Mouse (Mus musculus) intestine, embryonic 16.5 days (tissue): ENCODE results near the gene Sim2. TPM values are rescaled to one million over a fixed set of nuclear protein-coding genes. Genes with fewer than 3 reads are reported as not detected.

ENCODE experiments used
- ATAC-seq: fragments of 200-750 bp; cut with Nextera tagmentation; 2 replicates; pipeline ENCODE4 v1.8.0; 2017; ENCODE audit warnings: moderate TSS enrichment, moderate library complexity
- H3K27ac ChIP-seq: fragments of 300-500 bp; sonication (generic); 2 replicates; pipeline ENCODE4 v1.5.1; 2014; ENCODE audit warnings: mild to moderate bottlenecking, low read length
- H3K27me3 ChIP-seq: fragments of 300-500 bp; sonication (generic); replicated peaks from 2 replicates; pipeline ENCODE4 v1.6.1; 2014; ENCODE audit warnings: low read length, control low read depth, mixed read lengths; ENCODE audit not compliant: control insufficient read depth, insufficient read depth
- H3K36me3 ChIP-seq: fragments of 300-500 bp; sonication (generic); 2 replicates; pipeline ENCODE4 v1.6.1; 2014; ENCODE audit warnings: low read length, control low read depth; ENCODE audit not compliant: control insufficient read depth, insufficient read depth
- H3K4me1 ChIP-seq: fragments of 300-500 bp; sonication (generic); 2 replicates; pipeline ENCODE4 v1.6.1; 2014; ENCODE audit warnings: low read length, control low read depth, mixed read lengths; ENCODE audit not compliant: control insufficient read depth, insufficient read depth
- H3K4me2 ChIP-seq: fragments of 300-500 bp; sonication (generic); 2 replicates; pipeline ENCODE4 v1.6.1; 2014; ENCODE audit warnings: low read depth, low read length, control low read depth
- H3K4me3 ChIP-seq: fragments of 300-500 bp; sonication (generic); 2 replicates; pipeline ENCODE4 v1.5.1; 2014; ENCODE audit warnings: mild to moderate bottlenecking, low read length
- H3K9ac ChIP-seq: fragments of 300-500 bp; sonication (generic); 2 replicates; pipeline ENCODE4 v1.6.1; 2014; ENCODE audit warnings: low read depth, low read length
- H3K9me3 ChIP-seq: fragments of 300-500 bp; sonication (generic); 2 replicates; pipeline ENCODE4 v1.6.1; 2016; ENCODE audit warnings: low read length, control low read depth; ENCODE audit not compliant: control insufficient read depth
- WGBS: fragments of 180-500 bp; shearing (Covaris S2); extraction: QIAGEN DNeasy Blood & Tissue Kit; methylation state at CpG from one replicate; pipeline ENCODE4 v1.1.7; 2014; 5-methylcytosine and 5-hydroxymethylcytosine counted together
- polyA plus RNA-seq: library from polyadenylated mRNA; unstranded; fragments of >200 nt; fragmentation: Nextera tagmentation; extraction: Ambion mirVana; gene quantifications from 2 replicates; pipeline ENCODE4 v1.2.1, GENCODE M21; 2015

Sim2 gene
- polyA plus RNA-seq, 1 experiment from 2014 or later: not detected

DNA sequence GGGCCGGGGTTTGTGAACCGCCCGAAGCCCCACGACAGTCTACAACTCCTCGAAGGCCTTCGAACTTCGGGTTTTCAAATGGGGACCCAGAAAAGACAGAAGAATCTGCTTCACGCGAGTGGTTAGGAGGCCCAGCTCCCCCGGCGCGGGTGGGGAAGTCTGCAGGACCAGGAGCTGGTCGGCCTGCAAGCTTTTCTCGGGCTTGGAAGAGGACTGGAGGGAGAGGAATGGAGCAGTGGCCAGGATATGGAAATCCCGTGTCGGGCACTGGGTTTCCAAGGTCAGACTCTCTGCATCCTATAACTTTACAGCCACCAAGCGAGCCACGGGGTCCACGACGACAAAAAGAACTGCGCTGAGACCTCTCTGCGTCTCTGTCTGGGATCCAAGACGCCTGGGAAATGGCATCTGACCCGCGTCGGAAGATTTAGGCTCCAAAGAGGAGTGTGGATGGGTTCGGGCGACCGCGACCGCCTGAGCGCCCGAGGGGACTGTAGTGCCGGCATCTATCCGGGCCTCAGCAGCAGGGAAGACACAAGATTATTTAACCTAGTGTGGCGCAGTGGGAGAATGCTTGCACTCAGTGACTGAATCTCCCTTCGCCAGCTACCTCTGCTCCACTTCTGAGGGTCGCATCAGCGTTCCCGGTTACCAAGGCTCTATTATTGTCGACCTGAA is 744 bp upstream of the Sim2 start:
- no peak overlapping the region for H3K9ac ChIP-seq
- H3K4me1 ChIP-seq: peaks cover 11% of the 10 kb centered on the region
- no peak overlapping the region for H3K4me3 ChIP-seq
- H3K4me2 ChIP-seq: no peak overlapping the region
- no peaks in the 10 kb centered on the region for H3K36me3 ChIP-seq
- no peak for ATAC-seq
- peaks cover 91% of the 10 kb centered on the region for H3K27me3 ChIP-seq
- WGBS: 2% methylated on average over 41 of the region's 41 CpGs
- no peak overlapping the region for H3K27ac ChIP-seq
- H3K9me3 ChIP-seq: no peaks in the 10 kb centered on the region

DNA sequence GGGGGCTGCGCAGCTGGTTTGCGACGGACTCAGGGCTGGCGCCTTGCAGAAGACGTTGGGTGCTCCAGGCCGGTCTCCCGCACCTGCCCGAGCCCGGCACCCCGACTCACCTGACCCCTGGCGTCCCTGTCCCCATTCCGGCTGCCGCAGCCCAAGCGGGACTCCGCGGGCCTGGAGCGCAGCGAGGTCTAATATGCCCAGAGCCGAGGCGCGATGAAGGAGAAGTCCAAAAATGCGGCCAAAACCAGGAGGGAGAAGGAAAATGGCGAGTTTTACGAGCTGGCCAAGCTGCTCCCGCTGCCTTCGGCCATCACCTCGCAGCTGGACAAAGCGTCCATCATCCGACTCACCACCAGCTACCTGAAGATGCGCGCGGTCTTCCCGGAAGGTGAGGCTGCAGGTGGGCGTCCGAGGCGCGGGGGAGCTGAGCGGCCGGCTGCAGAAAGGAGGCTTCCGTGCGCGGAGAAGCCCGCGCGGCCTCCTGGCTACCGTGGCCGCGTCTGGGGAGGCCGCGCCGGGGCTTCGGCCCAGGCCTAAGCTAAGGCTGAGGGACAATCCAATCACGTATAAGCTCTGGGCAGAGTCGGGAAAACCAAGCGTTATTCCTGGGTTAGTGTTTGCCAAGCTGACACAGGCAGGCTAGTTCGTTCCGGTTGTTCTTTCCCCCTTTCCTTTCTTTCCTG is 1.0 kb downstream of the Sim2 start:
- Histone ChIP-seq H3K36me3 (no peaks in the 10 kb centered on the region), H3K4me2 (peak overlapping the region; percentile 65), H3K27ac (no peak overlapping the region), H3K4me1 (peaks cover 11% of the 10 kb centered on the region), H3K9me3 (no peaks in the 10 kb centered on the region), H3K27me3 (peaks cover 91% of the 10 kb centered on the region), H3K9ac (no peak overlapping the region), H3K4me3 (peak overlapping the region; percentile 42)
- peak; percentile 9; the same call in 1 of the 2 replicates for ATAC-seq
- 1% methylated on average over 57 of the region's 57 CpGs for WGBS

DNA sequence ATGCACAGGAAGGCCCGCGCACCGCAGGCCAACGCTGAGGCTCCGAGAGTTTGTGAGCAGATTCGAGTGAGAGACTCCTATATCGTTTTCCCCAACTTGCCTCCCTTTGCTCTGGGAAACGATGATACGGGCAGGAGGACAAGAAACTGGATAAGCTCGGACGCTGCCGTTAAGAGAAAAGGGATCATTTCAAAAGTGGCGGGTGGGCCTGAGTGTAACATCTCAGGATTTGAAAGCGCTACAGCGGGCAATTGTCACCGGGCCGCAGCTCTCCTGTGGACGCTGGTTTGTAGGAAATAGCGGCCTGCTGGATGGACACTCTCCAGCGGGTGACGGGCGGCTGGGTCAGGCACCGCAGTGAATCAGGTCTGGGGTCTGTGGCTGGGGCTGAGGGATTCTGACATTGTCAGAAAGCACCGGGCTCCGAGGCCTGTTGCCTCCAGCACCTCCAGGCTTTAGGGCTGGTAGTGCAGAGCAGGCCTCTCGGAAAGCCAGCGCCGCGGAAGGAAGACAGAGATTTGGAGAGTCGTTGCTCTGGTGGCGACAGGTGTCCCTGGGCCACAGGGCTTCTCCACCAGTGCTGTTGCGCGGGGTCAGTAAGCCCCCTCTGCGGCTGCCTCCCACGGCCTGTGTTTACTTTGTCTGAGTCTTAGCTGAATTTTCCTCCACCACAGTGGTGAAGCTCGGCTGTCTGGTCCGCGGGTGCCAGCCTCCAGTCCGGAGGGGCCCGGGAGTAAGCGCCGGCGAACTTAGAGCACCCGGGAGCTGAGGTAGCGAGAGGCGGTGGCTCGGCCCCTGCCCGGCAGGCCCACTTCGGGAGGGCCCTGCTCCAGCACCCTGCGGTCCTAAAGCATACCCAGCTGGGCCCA is 2.2 kb downstream of the Sim2 start:
- Histone ChIP-seq H3K4me2 (no peak overlapping the region), H3K4me1 (peaks cover 11% of the 10 kb centered on the region), H3K27ac (no peak overlapping the region), H3K27me3 (peaks cover 90% of the 10 kb centered on the region), H3K9ac (no peak overlapping the region), H3K36me3 (no peaks in the 10 kb centered on the region), H3K4me3 (no peak overlapping the region), H3K9me3 (no peaks in the 10 kb centered on the region)
- no peak for ATAC-seq
- WGBS: 2% methylated on average over 50 of the region's 50 CpGs

DNA sequence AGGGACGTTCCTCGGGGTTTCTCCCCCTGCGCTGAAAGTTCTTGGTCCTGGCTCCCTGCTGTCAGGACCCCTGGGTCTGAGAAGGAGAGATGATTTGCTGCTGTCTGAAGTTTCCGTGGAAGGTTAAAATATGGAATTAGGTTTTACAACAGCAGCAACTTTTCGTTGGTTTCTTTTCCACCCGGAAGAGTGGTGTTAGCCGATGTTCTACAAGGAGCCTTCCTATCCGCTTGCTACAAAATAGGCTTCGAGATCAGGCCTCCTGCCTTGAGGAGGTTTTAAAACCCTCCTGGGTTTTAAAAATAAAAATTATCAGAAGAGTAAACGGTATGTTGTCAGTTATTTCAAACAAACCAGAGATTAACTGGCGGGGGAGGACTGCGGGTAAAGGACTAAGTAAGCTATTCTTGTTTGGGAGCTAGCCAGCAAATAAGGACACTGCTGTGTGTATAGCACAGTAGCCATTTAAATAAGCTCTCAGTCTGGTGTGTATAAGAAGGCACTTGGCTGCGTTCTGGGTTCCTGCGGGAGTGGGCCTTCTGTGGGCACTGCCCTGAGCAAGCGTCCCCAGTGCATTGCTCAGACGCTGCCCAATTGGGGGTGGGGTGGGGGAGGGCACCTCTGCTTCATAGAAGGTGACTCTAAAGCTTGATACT is 3.0 kb downstream of the Sim2 start:
- ATAC-seq: no peak
- peaks cover 91% of the 10 kb centered on the region for H3K27me3 ChIP-seq
- WGBS: 5% methylated on average over 16 of the region's 16 CpGs
- no peak overlapping the region for H3K4me2 ChIP-seq
- no peak overlapping the region for H3K27ac ChIP-seq
- H3K4me1 ChIP-seq: peaks cover 11% of the 10 kb centered on the region
- no peak overlapping the region for H3K9ac ChIP-seq
- no peaks in the 10 kb centered on the region for H3K36me3 ChIP-seq
- H3K4me3 ChIP-seq: no peak overlapping the region
- no peaks in the 10 kb centered on the region for H3K9me3 ChIP-seq

DNA sequence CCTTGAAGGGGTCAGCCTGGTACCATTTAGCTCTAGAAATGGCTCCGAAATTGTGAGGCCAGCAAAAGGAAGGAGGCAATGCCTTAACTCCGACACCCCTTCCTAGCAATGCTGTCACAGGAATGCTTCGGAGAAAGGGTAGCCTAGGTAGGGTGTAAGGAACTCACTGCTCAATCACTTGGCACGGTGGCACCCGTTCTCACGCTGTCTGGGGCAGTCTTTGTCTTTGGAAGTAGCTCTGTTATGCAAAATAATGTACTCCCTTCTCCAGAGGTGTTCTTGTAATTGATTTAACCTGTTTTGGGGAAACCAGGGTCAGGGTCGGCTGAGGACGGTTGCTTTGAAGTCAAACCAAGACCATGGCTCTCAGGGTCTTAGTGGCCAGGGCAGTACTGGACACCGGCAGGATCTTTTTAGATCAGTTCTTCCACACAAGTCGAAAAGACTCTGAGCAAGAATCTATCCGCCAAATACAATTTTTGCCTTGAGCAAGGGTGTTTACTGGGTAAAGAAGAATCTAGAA is 3.6 kb downstream of the Sim2 start:
- ATAC-seq: no peak
- WGBS: 2% methylated on average over 11 of the region's 11 CpGs
- no peak overlapping the region for H3K4me2 ChIP-seq
- no peaks in the 10 kb centered on the region for H3K9me3 ChIP-seq
- H3K27me3 ChIP-seq: peaks cover 94% of the 10 kb centered on the region
- no peaks in the 10 kb centered on the region for H3K36me3 ChIP-seq
- H3K27ac ChIP-seq: no peak overlapping the region
- H3K9ac ChIP-seq: no peak overlapping the region
- peaks cover 11% of the 10 kb centered on the region for H3K4me1 ChIP-seq
- no peak overlapping the region for H3K4me3 ChIP-seq

DNA sequence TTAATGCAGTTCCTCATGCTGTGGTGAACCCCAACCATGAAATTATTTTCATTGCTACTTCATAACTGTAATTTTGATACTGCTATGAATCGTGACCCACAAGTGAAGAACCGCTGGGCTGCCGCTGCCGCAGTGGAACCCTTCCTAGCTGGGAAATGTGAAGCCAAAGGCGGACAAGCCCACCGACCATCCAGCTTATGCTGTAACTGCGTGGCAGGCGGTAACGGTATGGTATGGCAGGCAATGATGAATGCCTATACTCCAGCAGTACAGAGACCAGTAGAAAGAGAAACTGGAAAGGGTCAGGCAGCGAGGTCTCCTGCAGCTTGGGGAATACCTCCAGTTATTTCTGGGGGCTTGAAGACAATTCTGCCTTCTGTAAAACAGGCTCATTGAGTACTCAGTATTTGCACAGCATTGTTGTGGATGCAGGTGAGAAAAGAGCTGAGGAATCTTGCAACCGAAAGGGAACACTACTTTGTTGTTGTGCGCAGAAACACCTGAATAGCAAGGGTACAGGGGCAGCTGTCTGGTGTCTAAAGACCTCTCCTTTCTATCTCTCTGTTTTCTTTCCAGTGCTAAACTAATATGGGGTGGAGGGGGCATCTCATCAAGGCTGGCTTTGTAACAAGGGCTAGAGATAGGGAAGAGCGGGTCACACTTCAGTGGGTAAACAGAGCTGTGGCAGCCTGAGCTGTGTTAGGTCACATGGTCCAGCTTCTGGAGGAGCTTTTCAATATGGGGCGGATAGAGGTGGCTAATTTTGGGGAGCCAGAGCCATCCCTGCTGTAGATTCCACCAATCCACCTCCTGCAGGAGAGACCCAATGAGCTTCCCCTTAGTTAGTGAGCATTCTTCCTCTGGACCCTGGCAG is 4.3 kb downstream of the Sim2 start:
- WGBS: 6% methylated on average over 14 of the region's 14 CpGs
- ATAC-seq: no peak
- Histone ChIP-seq H3K36me3 (no peaks in the 10 kb centered on the region), H3K9me3 (no peaks in the 10 kb centered on the region), H3K9ac (no peak overlapping the region), H3K4me2 (no peak overlapping the region), H3K27me3 (peaks cover 94% of the 10 kb centered on the region), H3K4me3 (no peak overlapping the region), H3K27ac (no peak overlapping the region), H3K4me1 (peaks cover 11% of the 10 kb centered on the region)

DNA sequence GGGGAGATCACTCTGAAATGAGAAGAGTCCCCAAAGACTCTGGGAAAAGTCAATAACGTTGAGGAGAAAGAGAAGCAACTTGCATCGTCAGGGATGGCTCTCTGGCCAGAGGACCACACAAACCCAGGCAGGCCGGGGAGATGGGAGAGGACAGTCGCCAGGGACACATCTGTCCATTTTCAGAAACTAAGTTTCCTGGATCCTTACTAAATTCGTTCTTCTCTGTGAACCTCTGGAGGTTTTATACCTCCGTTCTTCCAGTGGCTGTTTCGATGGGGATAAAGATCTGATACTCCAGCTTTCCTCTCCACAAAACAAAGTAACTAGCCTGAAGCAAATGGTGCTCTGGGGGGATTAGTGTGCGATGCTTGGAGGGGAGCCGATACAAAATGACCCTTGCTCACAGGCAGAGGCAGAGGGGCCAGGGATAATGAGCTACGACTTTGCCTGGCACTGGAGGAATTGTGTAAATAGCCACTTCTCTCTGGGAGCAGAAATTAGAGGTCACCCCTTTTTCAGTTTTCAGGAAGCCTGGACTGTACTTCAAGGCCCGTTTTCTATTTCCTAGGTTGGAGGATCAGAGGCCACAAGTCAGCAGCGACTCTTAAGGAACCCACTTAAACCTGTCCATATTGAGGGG is 7.9 kb downstream of the Sim2 start:
- Histone ChIP-seq H3K4me1 (no peaks in the 10 kb centered on the region), H3K27me3 (peaks cover 86% of the 10 kb centered on the region), H3K4me2 (no peak overlapping the region), H3K27ac (no peak overlapping the region), H3K4me3 (no peak overlapping the region), H3K9ac (no peak overlapping the region), H3K9me3 (no peaks in the 10 kb centered on the region), H3K36me3 (no peaks in the 10 kb centered on the region)
- 3% methylated on average over 12 of the region's 12 CpGs for WGBS
- ATAC-seq: no peak

DNA sequence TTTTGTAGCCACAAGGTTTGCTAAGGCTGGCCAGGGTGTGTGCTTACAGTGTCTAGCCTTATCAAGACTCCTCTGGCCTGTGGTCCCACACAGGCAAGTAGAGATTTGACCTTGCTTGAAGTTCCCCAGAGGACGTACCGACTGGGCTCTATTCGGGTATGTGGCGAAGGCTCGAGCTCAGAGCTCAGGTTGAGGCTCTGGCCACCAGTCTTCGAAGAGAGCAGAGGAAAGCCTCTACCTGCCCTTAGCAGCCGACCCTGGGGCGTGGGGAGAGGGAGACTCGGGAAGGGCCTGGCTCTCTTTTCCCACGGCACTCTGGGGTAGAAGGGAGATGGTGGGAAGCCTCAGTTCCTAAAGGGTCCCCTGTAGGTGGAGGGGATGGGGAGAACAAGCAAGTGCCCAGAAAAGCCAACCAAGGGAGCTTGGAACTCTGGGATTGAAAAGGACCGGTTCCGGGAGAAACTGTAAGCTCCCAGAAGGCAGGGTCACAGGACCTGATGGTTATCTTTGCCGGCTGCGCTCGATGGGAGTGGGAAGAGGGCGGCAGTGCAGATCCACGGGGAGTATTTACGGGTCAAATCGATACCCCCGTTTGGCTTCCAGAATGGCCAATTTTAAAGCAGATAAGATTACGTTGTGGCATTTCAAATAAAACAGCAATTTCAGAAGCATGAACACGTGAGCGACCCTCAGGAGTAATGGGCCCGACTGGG is 8.6 kb downstream of the Sim2 start:
- no peaks in the 10 kb centered on the region for H3K9me3 ChIP-seq
- H3K27ac ChIP-seq: no peak overlapping the region
- H3K4me2 ChIP-seq: no peak overlapping the region
- ATAC-seq: no peak
- no peaks in the 10 kb centered on the region for H3K4me1 ChIP-seq
- H3K36me3 ChIP-seq: no peaks in the 10 kb centered on the region
- H3K4me3 ChIP-seq: no peak overlapping the region
- peaks cover 86% of the 10 kb centered on the region for H3K27me3 ChIP-seq
- WGBS: 2% methylated on average over 24 of the region's 24 CpGs
- no peak overlapping the region for H3K9ac ChIP-seq
